Mouse (Mus musculus) cerebellum, adult 11-12 months (tissue): ENCODE data around the gene Hexdc.

Source experiments
- DNase-seq: peaks from one replicate; pipeline ENCODE4 v3.0.0; 2022

The Hexdc gene

DNA sequence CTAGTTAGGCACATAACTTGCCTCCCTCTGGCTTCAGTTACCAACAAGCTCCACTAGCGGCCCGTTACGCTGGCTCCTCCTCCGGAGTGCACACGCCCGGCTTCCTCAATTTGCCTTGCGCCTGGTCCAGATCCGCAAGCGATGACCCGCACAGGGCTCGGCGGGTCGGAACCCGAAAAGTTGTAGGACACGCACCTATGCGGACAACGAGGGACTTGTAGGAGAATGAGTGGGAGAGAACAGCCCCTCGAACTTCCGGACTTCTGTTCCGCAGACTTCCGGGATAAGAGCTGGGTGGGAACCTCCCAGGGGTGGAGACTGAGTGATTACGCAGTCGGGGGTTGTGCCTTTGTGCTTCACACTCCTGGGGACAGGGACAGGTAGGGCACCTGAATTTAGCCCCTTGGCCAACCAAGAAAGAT lies 24.8 kb downstream of the Hexdc start, which contains the start of gene Cybc1:
Cybc1 (minus strand) TSS at position 305 of the 422 bp plus-strand sequence.
- peak; percentile 77 for DNase-seq

DNA sequence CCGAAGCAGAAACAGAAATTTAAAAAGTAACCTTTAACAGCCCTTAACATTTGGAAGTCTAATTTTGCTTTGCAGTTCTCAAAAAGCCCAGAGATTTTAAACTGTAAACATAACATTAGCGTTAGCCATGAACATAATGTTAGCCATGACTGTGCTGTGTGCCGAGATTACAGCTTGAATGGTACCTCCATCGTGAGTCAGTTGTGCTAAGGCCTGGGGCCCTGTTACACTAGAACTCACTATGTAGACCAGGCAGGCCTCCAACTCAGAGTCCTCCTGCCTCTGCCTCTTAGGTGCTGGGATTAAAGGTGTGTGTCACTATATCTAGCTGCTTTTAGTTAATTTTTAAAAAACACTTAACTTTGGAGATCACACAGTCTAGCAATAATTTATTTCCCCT lies 27.0 kb downstream of the Hexdc start:
- no peak for DNase-seq

DNA sequence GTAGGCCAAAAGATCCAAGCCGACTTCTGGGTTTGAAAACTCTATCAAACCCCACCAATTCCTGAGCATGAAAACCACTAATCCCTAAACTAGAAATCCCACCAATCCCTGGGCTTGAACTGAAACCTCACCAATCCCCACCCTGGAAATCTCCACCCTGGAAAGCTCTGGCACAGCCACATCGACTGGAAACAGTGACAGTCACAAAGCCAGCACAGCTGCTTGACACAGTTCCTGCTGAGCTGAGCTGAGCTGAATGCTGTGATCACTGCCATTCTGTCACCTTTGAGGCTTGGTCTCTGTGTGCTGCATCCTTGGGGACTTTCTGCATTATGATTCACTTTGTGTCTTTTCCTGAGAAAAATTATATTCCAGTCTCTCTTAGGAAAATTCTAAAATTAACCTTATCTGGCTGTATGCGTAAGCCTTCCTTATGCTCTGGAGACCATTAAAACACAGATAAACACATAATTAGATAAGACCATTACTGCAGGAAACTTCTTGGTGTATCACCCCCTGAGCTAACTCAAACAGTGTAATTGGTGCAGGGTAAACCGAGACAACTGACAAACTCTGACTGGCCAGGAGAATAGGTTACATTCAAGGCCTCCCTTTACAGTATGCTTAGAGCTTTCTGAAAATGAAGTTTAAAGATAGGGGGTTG lies 27.5 kb downstream of the Hexdc start:
- DNase-seq = no peak

DNA sequence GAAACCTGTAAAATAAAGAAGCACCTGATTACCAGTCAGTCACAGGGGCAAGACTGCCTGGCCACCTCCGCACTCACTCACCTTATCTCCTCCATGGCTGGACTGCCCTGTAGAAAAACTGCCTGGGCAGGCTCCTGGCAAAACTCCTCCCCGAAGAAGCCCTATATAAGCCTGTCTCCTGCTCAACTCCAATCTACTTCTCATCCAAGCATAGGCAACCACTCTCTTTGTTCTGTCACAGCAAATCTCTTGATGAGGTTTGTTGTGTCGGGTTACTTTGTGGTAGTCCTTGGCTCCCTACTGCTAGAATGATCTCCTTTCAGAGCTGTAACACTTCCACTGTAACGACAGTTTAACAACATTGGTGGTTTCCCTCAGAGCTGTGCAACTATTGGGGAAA lies 28.5 kb downstream of the Hexdc start:
- no peak for DNase-seq

DNA sequence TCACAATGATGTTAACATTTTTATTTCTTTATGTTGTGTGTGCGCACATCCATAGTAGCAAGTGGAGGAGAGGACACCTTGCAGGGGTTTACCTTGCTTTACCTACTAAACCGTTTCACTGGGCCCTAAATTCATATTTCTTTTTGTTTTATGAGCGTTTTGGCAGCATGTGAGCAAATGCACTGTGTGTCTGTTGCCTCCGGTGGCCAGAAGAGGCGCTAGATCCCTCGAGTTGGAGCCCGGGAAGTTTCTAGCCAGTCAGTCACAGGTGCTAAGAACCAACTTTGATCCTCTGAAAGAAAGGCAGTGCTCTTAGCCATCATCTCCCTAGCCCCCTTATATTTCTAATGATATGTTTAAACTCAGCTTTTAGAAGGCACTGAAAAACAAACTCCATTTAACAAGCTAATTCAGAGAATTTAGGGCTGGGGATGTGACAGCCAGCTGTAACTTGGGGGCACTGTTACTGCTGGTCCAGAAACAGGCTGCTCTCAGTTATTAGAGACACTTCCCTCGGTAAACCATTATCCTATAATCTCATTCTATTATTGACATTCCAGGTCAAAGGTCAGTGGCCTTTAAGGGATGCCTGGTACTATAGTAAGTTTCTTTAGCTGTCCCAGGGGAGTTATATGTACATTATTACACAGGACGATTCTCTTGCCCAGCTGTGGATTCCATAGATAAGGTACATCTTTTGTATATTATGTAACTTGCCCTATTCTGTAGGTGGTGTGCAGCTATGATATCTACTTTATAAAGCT lies 31.4 kb downstream of the Hexdc start:
- no peak for DNase-seq

DNA sequence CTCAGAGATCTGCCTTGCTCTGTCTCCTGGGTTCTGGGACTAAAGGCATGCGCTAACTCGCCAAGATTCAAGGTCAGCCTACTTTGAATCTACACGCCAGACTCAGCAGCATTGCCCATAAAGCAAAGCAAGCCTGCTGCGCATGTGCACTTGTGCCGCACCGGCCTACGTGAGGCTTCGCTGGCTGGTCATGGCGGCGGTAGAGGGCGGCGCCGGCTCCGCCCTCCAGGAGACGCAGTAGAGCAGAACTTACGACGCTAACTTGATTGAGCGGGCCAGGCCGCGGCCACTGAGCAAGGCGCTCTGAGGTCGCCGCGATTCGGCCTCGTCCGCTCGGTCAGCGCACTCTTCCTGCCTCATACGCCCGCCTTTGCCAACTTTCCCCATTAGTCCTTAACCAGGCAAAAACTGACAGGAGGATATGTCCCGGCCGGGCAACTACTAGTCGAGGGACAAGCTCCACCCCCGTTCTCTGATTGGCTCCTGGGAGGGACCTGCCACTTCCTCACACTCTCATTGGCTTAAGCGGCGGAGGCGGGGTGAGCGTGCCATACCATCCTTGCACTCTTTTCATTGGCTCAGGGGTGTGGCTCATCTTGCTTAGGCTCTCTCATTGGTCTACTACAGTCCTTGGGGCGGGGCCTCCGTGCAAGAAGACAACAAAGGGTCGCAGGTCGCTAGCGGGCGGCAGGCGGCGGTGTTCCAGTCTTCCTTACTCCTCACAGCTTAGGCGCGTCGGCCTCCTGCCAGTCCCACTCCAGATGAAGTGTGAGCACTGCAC lies 32.5 kb downstream of the Hexdc start, which contains the start of gene Narf:
Narf (plus strand) TSS at position 690 of the 781 bp plus-strand sequence.
- DNase-seq = peak; percentile 100

DNA sequence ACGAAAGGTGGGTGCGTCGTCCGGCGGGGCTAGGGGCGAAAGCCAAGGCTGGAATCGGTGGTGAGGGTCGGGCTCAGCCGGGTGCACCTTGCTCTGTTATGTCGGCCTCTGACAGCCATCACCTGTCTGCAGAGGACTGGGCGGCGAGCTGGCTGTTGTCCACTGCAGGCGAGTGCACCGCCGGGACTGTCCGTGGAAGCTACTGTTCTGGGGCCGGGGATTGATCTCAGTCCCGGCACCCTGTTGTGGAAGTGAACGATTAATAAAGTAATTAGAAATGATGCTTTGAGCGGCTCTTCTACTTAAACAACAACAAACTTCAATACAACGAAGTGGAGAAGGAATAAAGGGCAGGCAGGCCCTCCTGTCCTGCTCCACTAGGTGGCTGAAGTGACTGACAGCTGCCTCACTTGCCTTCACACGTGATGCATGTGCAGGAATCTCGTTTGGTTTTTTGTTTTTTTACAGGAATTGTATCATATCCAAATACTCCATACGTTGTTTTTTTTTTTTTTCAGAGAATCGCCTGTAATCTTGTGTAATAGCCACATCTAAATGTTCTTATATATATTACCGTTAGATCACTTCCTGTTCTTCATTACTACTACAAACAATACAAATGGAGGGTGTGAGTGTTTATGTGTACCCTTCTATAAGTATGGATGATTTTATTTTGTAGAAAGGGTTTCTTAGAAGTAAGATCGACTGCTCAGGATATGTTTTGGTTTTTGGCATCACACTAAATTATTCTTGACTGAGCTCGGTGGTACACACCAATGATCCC lies 33.3 kb downstream of the Hexdc start:
- DNase-seq = no peak

DNA sequence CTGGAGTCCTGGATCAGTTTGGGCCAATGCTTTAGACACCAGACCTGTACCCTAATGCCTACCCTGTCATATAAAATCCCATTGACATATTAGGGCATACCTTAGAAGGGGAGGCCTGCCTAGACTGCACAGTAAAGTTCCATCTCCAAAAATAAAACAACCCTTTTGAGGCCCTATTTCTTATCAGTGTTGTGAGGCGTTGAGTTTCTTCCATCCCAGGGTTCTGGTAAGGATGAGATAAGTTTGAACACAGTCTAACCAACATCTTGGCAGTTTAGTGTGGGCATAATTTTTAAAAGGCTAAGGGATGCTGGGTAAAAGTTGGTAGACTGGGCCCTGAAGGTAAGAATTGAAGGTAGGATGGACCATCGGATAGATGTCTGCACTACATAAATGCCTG lies 35.4 kb downstream of the Hexdc start:
- DNase-seq = no peak

DNA sequence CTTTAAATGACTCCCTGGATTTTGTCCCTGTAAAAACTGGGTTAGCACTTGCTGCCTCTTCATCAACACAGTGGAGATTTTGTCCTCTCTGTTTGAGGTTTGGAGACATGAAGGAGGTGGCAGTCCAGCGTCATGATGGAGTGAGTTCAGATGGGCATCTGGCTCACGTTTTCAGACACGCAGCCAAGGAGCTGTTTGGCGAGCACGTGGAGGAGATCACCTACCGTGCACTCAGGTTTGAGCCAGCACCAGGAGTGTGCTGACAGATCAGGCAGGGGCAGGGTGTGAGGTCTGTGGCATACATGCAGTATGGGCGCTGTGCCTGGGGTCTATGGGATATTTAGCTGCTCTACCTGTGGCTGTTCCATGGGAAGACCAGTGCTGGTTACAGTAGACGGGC lies 46.0 kb downstream of the Hexdc start:
- no peak for DNase-seq

DNA sequence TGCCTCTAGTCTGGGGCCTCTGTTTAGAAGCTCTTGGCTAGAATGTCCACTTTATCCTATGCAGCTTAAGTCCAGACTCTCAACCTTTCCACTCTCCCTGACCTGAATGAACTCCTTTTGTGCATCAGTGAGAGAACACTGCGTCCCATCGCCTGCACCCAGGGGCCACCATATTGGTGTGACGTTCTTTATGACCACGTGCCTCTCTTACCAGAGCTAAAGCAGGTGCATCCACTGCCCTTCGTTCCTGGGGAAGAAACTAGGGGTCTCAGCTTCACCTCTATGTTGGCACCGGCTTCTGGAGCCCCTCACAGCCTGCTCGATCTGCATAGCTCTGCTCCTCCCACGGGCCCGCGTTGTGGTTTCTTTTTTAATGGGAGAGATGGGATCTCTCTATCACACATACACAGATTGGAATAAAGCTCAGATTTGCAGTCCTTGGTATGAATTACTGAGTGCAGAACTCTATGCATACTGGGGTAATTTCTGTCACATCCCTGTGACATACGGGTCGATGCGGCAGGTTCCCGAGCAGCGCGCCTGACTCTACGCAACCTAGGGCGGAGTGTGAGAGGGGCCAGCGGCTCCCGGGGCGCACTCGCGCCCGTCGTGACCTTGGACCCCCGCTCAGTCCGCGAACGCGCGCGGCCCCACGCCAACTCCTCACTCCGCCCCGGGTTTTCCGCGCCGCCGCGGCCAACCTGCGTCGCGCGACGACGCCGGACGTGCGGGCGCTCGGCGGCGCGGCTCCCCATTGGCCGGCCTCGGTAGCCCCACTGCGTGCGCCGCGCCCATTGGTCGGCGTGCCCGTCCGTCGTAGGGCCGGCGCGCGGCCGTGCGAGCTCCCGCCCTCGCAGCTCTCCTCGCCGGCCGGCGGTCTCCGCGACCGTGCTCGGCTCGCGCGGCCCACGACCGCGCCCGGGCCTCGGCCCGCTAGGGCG lies 55.2 kb downstream of the Hexdc start, which contains the start of gene Foxk2:
Foxk2 (plus strand) TSS at position 831 of the 941 bp plus-strand sequence.
- DNase-seq = peak; percentile 93

DNA sequence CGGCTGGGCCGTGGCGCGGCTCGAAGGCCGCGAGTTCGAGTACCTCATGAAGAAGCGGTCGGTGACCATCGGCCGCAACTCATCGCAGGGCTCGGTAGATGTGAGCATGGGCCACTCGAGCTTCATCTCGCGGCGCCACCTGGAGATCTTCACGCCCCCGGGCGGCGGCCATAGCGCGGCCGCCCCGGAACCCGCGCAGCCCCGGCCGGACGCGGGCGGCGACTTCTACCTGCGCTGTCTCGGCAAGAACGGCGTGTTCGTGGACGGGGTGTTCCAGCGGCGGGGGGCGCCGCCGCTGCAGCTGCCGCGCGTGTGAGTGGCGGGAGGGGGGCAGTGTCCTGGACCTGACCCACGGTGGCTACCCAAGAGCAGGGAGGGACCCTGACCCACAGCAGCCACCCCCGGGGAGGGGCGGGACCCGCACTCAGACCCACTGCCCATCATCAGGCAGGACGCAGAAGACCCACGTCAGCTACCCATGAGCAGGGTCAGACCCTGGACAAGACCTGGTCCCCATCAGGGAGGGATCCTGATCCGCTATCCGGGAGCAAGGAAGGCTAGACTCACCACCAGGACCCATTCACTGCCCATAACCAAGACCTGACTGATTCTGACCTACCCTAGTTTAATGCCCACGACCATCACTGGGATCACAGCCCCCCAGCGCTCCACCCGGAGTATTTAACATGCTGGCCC lies 56.1 kb downstream of the Hexdc start:
- peak; percentile 67 for DNase-seq

DNA sequence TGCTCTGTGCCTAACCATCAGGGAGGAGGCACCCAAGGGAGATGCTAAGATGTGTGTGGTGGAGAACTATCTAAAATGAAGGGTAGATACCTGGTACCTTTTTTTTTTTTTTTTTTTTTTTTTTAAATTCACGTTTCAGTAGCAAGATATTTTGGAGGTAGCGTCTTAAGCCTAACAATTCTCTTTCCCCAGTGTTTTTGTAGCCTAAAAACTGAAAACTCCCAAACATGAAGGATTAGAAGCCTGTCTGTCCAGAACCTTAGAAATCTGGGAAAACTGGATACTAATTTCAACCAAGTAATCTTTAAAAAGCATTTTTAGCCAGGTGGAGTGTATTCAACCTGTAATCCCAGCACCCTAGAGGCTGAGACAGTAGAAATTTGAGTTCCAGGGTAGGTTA lies 56.8 kb downstream of the Hexdc start:
- DNase-seq = no peak
